Mouse (Mus musculus) layer of hippocampus, adult 9-11 months (tissue): ENCODE measurements around the gene Ctnnbl1.
A peak's percentile ranks its signal among the peaks of the same experiment; 100 is the strongest.

Source experiments
- DNase-seq: peaks from one replicate; pipeline ENCODE4 v3.0.0; 2022

Gene Ctnnbl1

GRCm38 (mm10) chr2:157881939-157882338, 144.7 kb downstream of the Ctnnbl1 start:
- no peak for DNase-seq

DNA sequence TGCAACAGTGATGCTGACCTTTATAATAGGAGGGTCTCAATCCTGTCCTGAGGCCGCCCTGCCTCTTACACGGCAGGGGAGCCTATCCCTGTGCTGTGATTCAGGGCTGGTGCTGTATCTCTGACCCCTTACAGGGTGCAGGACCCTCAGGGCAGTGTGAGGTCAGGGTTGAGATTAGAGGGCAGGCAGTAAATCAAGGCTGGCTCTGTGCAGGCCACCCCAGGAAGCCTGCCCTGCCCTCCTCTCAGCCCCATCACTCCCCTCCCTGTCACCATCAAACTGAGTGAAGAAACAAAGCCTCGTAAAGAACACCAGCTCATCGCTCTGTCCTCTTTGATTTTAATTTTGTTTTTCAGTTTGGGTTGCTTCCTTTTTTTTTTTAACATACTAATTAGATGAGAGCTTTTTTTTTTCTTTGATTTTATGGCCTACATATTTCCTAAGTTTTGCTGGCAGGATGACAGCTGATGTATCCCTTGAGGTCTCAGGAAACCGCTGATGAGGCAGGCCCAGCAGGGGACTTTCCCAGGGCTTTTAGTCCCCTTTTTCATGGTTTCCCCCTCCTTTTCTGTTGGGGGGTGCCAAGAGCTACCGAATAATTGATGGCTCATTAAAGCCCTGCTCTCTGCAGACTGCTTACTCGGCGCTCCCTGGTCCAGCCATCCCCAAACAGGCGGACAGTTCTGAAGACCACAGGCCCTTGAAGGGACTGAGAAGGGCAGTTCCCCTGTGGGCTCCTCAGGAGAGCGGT, 150.2 kb downstream of the Ctnnbl1 start:
- no peak for DNase-seq

- DNase-seq: no peak
Measured at GRCm38 (mm10) chr2:157891166-157891565, 154.0 kb downstream of the Ctnnbl1 start.

DNA sequence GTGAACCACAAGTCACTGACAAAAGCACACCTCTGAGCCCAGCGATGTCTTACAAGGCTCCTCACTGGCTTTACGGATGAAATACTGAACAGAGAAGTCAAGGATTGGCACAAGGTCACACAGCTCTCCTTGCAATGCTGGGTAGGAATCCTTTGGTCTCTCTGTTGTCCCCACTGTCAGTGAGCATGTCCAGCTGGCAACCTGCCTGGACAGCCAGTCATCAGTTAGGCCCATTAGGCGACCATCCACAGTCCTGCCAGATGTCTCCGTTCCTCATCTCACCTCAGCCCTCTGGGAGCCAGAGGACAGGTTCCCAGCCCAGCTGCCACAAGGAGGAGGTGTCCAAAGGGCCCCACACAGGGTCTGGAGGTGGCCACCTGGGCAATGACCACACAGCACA, 159.9 kb downstream of the Ctnnbl1 start:
- DNase-seq: no peak

- DNase-seq: peak; percentile 26
Measured at GRCm38 (mm10) chr2:157913204-157913636, 176.0 kb downstream of the Ctnnbl1 start.

DNA sequence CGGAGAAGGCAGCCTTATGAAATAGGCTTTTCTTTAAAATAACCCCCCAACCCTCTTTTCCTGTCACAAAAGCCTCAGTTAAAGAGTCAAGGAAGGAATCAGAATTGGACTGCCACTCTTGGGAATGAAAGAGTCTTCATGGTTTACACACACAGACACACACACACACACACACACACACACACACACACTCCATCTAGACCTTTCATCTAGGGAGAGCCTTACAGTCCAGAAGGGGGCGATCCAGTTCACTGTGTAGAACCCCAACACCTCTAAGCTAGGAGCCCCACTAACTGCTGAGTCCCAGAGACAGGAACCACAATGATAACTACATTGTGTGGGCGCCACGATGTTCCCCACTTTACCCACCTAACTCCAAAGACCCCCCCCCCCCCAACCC, 176.5 kb downstream of the Ctnnbl1 start:
- peak; percentile 34 for DNase-seq

- peak; percentile 55 for DNase-seq
Measured at GRCm38 (mm10) chr2:157914105-157914764, 177.0 kb downstream of the Ctnnbl1 start, which contains the start of gene Vstm2l. Vstm2l (plus strand) TSS chr2:157914653.

DNA sequence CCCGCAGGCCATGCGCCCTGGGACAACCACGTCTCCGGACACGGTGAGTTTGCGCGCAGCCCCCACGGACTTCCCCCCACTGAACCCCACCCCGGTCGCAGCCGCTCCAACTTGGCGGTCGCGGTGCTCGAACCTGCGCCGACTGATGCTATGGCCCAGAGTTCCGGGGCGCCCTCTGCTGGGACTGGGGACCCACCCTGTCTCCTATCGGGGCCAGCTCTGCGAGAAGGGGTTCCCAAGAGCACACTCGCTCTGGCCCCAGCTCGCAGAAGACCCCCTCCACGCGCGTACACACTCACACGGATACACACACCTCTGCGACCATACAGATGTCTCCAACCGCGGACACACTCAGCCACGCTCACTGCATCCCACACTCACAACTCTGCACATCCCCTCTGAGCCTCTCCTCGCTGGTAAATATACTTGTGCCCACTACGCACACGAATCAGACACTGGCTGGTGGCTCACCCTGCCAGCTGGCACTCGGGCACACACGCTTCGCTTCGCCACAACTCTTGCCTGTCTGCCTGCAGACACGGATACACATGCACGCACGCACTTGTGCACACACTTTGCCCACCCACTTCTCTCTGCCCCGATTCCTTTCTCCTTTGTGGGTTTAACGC, 177.8 kb downstream of the Ctnnbl1 start:
- peak; percentile 42 for DNase-seq

- DNase-seq: no peak
Measured at GRCm38 (mm10) chr2:157918529-157918928, 181.3 kb downstream of the Ctnnbl1 start.

DNA sequence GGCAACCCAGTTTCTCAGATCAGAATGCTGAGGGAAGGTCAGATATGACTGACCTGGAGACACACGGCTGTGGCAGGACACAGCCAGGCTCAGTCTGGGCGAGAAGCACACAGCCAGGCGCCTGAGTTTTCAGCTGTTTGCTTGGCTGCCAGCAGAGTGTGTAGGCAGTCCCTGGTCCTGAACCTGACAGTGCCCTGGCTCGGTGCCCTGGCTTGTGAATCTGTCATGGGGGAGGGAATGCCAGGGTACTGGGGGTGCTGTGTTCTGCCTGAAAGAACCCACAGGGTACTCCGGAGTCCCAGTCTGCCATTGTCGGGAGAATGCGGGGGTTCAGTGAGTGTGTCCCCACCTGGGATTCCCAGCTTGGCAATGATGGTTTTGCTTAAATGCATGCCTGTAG, 184.3 kb downstream of the Ctnnbl1 start:
- peak; percentile 56 for DNase-seq

- no peak for DNase-seq
Measured at GRCm38 (mm10) chr2:157923406-157923805, 186.2 kb downstream of the Ctnnbl1 start.

DNA sequence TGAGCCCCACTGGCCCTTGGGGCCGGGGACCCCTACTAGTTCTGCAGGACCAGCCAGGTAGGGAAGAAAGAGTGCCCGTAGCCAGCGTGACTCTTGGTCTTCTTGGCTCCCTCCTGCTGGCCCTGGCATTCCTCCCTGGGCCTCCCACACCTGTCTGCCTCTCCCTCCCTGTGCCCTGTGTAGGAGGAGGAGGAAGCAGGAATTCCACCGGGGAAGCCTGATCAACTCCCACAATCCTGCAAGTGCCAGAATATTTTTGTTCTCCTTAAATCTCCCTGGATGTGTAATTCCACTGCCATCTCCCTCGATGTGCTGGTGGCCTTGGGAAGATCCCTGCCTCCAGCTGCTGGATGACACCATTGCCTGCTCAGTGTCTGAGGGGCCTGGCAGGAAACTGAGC, 187.3 kb downstream of the Ctnnbl1 start:
- no peak for DNase-seq

DNA sequence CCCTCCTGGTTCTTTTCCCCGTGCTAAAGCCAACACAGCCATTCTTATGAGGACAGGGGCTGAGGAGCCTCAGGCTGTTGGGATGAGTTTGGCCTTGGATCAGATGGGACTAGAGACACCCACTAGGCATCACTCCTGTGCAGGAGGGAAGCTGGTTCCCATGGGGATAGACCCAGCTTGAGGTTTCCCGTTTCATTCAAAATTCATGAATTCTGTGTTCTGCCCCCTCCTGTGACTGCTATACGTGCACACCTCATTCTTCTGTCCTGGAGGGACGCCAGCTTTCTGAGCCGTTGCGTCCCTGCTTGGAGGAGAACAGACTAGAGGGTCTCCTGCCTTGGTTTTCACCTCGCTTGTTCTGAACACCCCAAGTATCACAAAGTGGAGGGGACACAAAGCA, 189.3 kb downstream of the Ctnnbl1 start:
- no peak for DNase-seq

DNA sequence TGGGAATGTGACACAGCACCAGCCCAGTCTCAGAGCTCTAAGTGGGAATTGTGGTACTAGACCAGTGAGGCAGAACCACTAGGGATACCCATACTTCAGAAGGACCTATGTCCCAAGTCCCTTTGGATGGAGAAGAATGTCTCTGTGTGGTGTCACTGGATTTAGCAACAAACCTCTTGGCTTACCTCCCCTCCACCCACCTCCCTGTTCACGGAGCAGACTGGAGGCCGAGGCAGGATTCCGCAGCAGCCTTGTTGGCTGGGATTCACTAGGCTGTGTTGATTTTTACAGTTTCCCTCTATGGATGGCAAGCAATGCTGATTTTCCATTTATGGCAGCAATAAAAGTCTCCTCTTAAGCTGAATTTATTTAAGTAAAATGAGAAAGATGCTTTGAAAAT, 189.7 kb downstream of the Ctnnbl1 start:
- no peak for DNase-seq

DNA sequence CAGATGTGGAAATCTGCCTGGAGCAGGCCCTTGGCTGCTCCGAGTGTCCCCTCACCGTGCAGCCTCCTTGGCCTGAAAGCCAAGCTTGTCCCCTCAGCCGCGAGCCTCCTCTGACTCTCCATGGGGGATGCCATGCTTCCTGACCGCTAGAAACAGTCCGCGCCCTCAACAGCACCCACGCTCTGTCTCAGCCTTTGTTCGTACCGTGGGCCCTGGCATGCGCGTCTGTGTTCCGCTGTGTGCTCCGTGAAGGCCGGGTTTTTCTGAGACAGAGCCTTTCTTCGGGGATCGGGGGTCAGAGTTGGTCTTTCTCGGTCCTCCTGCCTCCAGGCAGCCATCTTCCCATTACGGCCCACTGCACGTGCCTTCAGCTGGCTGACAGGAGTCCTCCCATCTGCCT, 190.2 kb downstream of the Ctnnbl1 start:
- no peak for DNase-seq

- DNase-seq: no peak
Measured at GRCm38 (mm10) chr2:157927815-157928214, 190.6 kb downstream of the Ctnnbl1 start.

DNA sequence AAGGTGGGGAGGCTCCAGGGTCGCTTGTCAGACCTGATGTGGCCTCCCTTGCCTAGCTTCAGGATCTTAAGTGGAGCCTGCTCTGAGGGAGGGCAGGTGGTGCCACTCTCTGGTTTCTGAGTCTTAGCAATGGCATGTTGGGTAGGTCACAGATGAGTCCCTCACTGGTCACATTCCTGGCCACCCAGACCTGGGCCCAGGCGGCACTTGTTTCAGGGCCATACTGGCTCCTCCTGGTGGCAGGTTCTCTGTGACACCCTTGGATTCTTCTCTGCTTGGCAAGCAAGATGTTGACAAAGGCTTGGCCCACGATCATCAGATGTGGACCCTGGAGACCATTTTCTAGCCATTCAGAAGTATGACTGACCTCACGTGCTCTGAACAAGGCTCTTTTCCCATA, 195.5 kb downstream of the Ctnnbl1 start:
- DNase-seq: no peak

DNA sequence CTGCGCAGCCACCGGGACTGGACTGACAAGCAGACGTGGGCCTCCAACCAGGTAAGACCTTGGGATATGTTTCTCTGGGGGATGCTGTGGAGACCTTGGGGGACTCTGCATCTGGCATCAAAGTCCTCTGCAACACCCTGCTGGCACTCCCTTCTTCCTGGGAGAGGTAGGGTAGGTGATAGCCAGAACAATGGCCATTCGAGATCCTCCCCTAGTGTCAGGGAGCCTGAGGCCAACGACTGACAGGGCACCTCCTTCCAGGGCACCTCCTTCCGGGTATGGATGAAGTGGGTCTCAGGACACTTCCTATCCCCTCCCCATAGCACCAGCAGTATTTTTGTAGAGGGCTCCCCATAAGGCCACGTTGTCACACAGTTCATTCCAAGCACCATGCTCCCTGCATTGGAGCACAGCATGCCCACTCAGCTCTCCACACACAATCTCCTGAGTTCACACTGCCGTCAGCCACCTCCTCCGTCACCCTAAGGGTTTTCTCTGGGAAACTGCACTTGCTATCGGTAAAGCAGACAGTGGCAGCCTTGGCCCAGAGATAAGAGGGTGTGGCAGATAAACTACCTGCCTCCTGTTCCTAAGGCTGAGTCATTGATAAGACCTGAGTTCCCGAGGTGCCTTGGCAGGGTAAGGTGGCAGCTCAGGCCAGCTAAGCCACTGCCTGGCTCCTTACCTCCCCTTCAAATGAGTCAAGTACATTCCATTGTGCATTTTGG, 198.4 kb downstream of the Ctnnbl1 start:
- DNase-seq: no peak

DNA sequence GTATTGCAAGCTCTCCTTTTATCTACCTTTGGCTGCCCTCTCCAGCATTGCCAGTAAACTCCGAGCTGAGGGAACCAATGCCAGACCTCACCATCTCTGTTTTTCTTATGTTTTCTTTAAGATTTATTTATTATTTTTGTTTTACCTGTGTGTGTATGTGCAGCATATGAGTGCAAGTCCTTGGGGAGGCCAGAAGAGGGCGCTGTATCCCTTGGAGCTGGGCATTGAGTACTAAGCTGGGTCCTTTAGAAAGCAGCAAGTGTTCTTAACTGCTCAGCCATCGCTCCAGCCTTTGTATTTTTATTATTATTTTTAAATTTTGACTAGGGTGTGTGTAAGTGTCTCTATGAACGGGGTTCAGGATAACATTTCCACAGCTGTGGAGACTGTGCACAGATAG, 199.5 kb downstream of the Ctnnbl1 start:
- no peak for DNase-seq

- DNase-seq: no peak
Measured at GRCm38 (mm10) chr2:157940586-157941185, 203.5 kb downstream of the Ctnnbl1 start.
